Mouse (Mus musculus) right cerebral cortex, postnatal 14 days (tissue): ENCODE results near the gene Mrpl44.
A peak's percentile ranks its signal among the peaks of the same experiment; 100 is the strongest.

Source experiments
- DNase-seq: peaks from one replicate; pipeline ENCODE4 v3.0.0; 2022

Mrpl44 gene

GRCm38 (mm10) chr1:79762282-79763250 lies 13.3 kb upstream of the Mrpl44 start:
- DNase-seq, result no peak

GRCm38 (mm10) chr1:79764031-79764430 lies 11.8 kb upstream of the Mrpl44 start:
- DNase-seq, result no peak

- no peak for DNase-seq
Measured at GRCm38 (mm10) chr1:79764483-79764882, 11.3 kb upstream of the Mrpl44 start.

- DNase-seq, result no peak
Measured at GRCm38 (mm10) chr1:79768231-79768630, 7.6 kb upstream of the Mrpl44 start.

GRCm38 (mm10) chr1:79774164-79774780 lies 1.5 kb upstream of the Mrpl44 start:
- DNase-seq, result no peak

- no peak for DNase-seq
Measured at GRCm38 (mm10) chr1:79778011-79778410, 2.2 kb downstream of the Mrpl44 start.

- DNase-seq, result no peak
Measured at GRCm38 (mm10) chr1:79782433-79782832, 6.6 kb downstream of the Mrpl44 start.

DNA sequence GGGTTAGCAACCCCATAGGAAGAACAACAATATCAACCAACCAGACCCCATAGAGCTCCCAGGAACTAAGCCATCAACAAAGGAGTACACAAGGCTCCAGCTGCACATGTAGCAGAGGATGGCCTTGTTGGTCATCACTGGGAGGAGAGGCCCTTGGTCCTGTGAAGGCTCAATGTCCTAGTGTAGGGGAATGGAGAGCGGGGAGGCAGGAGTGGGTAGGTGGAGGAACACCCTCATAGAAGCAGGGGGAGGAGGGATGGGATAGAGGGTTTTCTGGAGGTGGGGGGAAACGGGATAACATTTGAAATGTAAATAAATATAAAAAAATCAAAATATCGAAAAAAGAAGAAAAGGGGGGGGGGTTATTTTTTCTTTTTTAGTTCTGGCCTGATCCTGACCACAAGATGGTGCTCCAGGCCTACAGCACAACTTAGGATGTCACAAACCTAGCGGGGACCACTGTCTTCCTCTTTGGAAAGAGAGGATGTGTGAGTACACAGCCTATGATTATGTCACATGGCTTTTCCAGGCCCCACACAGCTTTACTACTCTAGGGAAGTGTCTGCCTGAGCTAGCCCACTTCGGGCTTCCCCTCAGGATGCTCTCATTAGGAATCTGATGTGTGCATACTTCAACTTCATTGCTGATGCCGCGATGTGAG lies 10.6 kb downstream of the Mrpl44 start:
- DNase-seq, result peak; percentile 50

DNA sequence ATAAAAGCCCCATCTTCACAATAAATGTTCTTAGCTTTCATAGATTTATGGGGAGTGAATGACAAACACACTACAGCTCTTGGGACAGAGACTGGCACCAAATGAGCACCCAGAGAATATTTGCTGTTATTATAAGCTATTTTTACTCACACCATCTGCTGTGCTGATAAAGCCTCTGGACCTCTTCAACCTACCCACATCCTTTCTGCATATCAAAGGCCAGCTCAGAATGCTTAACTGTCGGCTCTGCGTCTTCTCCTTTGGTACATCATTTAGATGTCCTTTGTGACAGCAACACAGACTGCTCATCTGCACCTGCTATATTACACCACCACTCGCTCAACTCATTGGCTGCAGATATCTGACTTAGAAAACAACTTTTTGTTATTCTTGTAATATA lies 21.3 kb downstream of the Mrpl44 start:
- no peak for DNase-seq

DNA sequence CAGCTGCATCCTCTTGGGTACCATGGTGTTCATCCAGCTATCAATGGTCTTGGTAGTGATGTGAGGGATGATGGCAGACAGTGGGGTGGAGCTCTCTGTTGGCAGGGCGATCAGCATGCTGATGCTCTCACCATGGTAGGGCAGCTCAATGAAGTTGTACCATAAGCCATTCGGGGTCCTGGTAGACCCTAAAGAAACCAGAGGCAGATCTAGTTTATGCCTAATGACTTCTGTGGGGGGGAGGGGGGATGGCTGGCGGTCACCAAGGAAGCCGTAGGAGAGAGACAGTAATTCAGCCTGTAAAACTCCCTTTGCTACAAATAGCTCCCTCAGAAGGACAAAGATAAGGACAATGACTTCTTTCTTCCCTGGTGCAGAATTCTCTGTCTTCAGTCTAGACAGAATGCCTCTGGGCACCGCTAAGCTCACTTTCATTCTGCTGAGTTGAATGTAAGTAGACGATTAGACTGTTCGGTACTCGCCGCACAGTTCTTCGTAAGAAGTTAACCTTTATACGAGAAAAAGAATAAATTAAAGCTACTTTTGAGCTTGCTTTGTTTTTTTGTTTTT lies 27.1 kb downstream of the Mrpl44 start:
- DNase-seq, result no peak

GRCm38 (mm10) chr1:79803614-79804013 lies 27.8 kb downstream of the Mrpl44 start:
- DNase-seq, result no peak

- DNase-seq, result peak; percentile 35
Measured at GRCm38 (mm10) chr1:79806865-79807264, 31.0 kb downstream of the Mrpl44 start.

GRCm38 (mm10) chr1:79809447-79809846 lies 33.6 kb downstream of the Mrpl44 start:
- no peak for DNase-seq

DNA sequence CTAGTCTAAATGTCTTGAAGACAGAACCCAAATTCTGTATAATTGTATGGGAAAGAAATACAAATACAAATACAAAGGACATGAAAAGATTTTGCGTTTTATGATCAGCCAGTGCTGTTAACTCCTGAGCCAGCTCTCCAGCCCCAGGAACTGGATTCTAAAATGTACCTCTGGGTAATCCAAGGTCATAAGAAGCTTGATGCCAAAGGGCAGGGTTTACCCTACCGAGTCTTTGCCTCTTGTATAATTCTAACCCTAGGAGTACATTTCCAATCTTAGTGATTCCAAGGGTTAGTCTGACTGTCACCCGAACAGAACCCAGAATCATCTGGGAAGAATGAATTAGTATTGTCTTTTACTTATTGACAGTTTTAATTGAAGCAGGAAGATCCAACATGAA lies 39.6 kb downstream of the Mrpl44 start:
- no peak for DNase-seq

- no peak for DNase-seq
Measured at GRCm38 (mm10) chr1:79819296-79819879, 43.6 kb downstream of the Mrpl44 start.

DNA sequence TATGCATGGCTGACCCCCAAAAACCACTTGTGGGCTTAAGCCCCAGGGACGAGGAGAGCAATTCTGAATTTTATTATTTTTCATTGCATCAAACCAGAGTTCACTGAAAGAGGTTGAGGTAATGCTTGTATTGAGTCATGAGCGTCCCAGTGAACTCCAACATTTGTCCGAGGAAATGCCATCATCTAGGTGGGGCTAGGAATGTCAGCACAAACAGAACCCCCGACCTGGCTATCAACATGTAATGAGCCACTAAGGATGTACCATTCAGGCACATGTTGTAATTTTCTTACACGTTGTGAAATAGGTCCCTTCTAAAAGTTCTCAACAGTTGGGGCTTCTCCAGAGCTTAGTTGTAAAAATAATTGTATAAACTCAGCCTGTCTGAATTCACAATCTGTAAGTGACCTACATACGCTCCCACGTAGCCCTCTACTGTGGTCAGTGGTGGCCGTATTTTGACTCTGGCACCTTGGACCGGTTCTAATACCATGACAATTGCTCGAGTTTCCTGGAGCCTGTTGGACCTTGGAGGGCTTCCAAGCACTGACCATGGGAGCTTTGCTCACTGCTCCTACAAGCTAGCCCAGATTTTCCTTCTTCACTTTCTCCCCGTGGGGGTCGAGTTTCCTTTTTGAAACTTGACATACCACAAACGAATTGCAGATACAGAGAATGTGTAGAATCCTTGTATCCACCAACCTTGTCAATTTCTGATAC lies 47.1 kb downstream of the Mrpl44 start:
- peak; percentile 27 for DNase-seq

GRCm38 (mm10) chr1:79823951-79824633 lies 48.3 kb downstream of the Mrpl44 start:
- DNase-seq, result no peak
